Mouse (Mus musculus) heart, embryonic 15.5 days (tissue): ENCODE results near the gene Lrsam1. TPM values are rescaled to one million over a fixed set of nuclear protein-coding genes. Genes with fewer than 3 reads are reported as not detected.
A peak's percentile ranks its signal among the peaks of the same experiment; 100 is the strongest.
"Not testable (repeated sequence)": the region's sequence is repeated elsewhere in the genome, so short reads cannot be mapped to it uniquely, and the experiment has no call there.

ENCODE experiments used
- ATAC-seq: fragments of 200-750 bp; cut with Nextera tagmentation; replicated peaks from 2 replicates; pipeline ENCODE4 v1.8.0; 2017; ENCODE audit warnings: low read depth, moderate TSS enrichment; ENCODE audit not compliant: insufficient number of reproducible peaks, insufficient read depth, low FRiP score
- H3K27ac ChIP-seq: fragments of 300-500 bp; sonication (generic); 2 replicates; pipeline ENCODE4 v1.5.1; 2015; ENCODE audit warnings: mild to moderate bottlenecking, inconsistent platforms
- H3K27me3 ChIP-seq: fragments of 300-500 bp; sonication (generic); 2 replicates; pipeline ENCODE4 v1.6.1; 2015; ENCODE audit warnings: inconsistent platforms
- H3K36me3 ChIP-seq: fragments of 300-500 bp; sonication (generic); 2 replicates; pipeline ENCODE4 v1.6.1; 2015; ENCODE audit warnings: mild to moderate bottlenecking, inconsistent platforms
- H3K4me1 ChIP-seq: fragments of 300-500 bp; sonication (generic); replicated peaks from 2 replicates; pipeline ENCODE4 v1.6.1; 2015; ENCODE audit warnings: inconsistent platforms
- H3K4me2 ChIP-seq: fragments of 300-500 bp; sonication (generic); 2 replicates; pipeline ENCODE4 v1.6.1; 2015; ENCODE audit warnings: inconsistent platforms, mild to moderate bottlenecking, moderate library complexity
- H3K4me3 ChIP-seq: fragments of 300-500 bp; sonication (generic); 2 replicates; pipeline ENCODE4 v1.5.1; 2015; ENCODE audit warnings: mild to moderate bottlenecking, inconsistent platforms
- H3K9ac ChIP-seq: fragments of 300-500 bp; sonication (generic); 2 replicates; pipeline ENCODE4 v1.6.1; 2015; ENCODE audit warnings: mild to moderate bottlenecking, inconsistent platforms
- H3K9me3 ChIP-seq: fragments of 300-500 bp; sonication (generic); replicated peaks from 2 replicates; pipeline ENCODE4 v1.6.1; 2016; ENCODE audit warnings: inconsistent platforms
- WGBS: fragments of 180-500 bp; shearing (Covaris S2); methylation state at CpG from one replicate; pipeline ENCODE4 v1.1.7; 2015; ENCODE audit warnings: mixed read lengths; 5-methylcytosine and 5-hydroxymethylcytosine counted together
- polyA plus RNA-seq: library from polyadenylated mRNA; unstranded; fragments of >200 nt; fragmentation: Nextera tagmentation; extraction: Ambion mirVana; gene quantifications from 2 replicates; pipeline ENCODE4 v1.2.1, GENCODE M21; 2015

Lrsam1 gene
- 8.3 and 9.3 TPM in 2 replicates for polyA plus RNA-seq

GRCm38 (mm10) chr2:32961192-32961995 is at the start of gene Lrsam1, which contains the start of gene Rpl12:
TSS of gene Lrsam1 (minus strand) at chr2:32961614.
TSS of gene Rpl12 (plus strand) at chr2:32961559.
- peak within 1 kb of the TSS; percentile 74 for H3K9ac ChIP-seq
- peaks cover 29% of the 10 kb centered on the region for H3K36me3 ChIP-seq
- H3K4me3 ChIP-seq = peak within 1 kb of the TSS; percentile 80
- H3K27ac ChIP-seq = peak within 1 kb of the TSS; percentile 81
- H3K4me2 ChIP-seq = peak within 1 kb of the TSS; percentile 75
- H3K9me3 ChIP-seq = no peaks in the 10 kb centered on the region
- ATAC-seq = peak; percentile 88
- H3K27me3 ChIP-seq = no peaks in the 10 kb centered on the region
- H3K4me1 ChIP-seq = peaks cover 42% of the 10 kb centered on the region
- WGBS = 3% methylated on average over 55 of the region's 55 CpGs

- not testable (repeated sequence) for H3K27me3 ChIP-seq, H3K36me3 ChIP-seq, H3K4me3 ChIP-seq, H3K4me2 ChIP-seq, H3K4me1 ChIP-seq, H3K9me3 ChIP-seq, ATAC-seq, H3K27ac ChIP-seq, H3K9ac ChIP-seq
- 88% methylated on average over 4 of the region's 4 CpGs for WGBS
These were observed 47.6 kb upstream of the Lrsam1 start for GRCm38 (mm10) chr2:33009055-33009454.

- Histone ChIP-seq H3K9me3 (no peaks in the 10 kb centered on the region), H3K4me1 (peaks cover 6% of the 10 kb centered on the region; the same call in 1 of the 2 replicates), H3K4me3 (no peak overlapping the region), H3K27ac (no peak overlapping the region), H3K9ac (no peak overlapping the region), H3K4me2 (no peak overlapping the region), H3K36me3 (no peaks in the 10 kb centered on the region), H3K27me3 (no peaks in the 10 kb centered on the region)
- ATAC-seq = 0 out of 2 replicates have a peak, but pooled peaks have one; percentile 47
- WGBS = 52% methylated on average over 5 of the region's 5 CpGs
These were observed 43.6 kb upstream of the Lrsam1 start for GRCm38 (mm10) chr2:33005041-33005440.

- Histone ChIP-seq H3K4me1 (peaks cover 6% of the 10 kb centered on the region; the same call in 1 of the 2 replicates), H3K4me3 (no peak overlapping the region), H3K4me2 (no peak overlapping the region), H3K27me3 (no peaks in the 10 kb centered on the region), H3K27ac (no peak overlapping the region), H3K9ac (no peak overlapping the region), H3K9me3 (no peaks in the 10 kb centered on the region), H3K36me3 (no peaks in the 10 kb centered on the region)
- WGBS = 73% methylated on average over 7 of the region's 7 CpGs
- no peak for ATAC-seq
These were observed 40.7 kb upstream of the Lrsam1 start for GRCm38 (mm10) chr2:33002144-33002543.

- Histone ChIP-seq H3K36me3 (no peaks in the 10 kb centered on the region), H3K4me1 (peaks cover 1% of the 10 kb centered on the region; the same call in 1 of the 2 replicates), H3K4me2 (no peak overlapping the region), H3K4me3 (no peak overlapping the region), H3K9me3 (no peaks in the 10 kb centered on the region), H3K27ac (no peak overlapping the region), H3K9ac (no peak overlapping the region), H3K27me3 (no peaks in the 10 kb centered on the region)
- 90% methylated on average over 2 of the region's 2 CpGs for WGBS
- ATAC-seq = no peak
These were observed 38.3 kb upstream of the Lrsam1 start for GRCm38 (mm10) chr2:32999752-33000151.

- no peak overlapping the region for H3K27ac ChIP-seq
- no peak for ATAC-seq
- no peaks in the 10 kb centered on the region for H3K4me1 ChIP-seq
- no peak overlapping the region for H3K4me3 ChIP-seq
- H3K9me3 ChIP-seq = no peaks in the 10 kb centered on the region
- no peaks in the 10 kb centered on the region for H3K36me3 ChIP-seq
- WGBS = 73% methylated on average over 4 of the region's 4 CpGs
- H3K4me2 ChIP-seq = no peak overlapping the region
- H3K27me3 ChIP-seq = no peaks in the 10 kb centered on the region
- no peak overlapping the region for H3K9ac ChIP-seq
These were observed 36.4 kb upstream of the Lrsam1 start for GRCm38 (mm10) chr2:32997792-32998191.

- Histone ChIP-seq H3K4me1 (no peaks in the 10 kb centered on the region), H3K9me3 (no peaks in the 10 kb centered on the region), H3K9ac (no peak overlapping the region), H3K4me3 (no peak overlapping the region), H3K27ac (no peak overlapping the region), H3K36me3 (no peaks in the 10 kb centered on the region), H3K27me3 (no peaks in the 10 kb centered on the region), H3K4me2 (no peak overlapping the region)
- 77% methylated on average over 6 of the region's 6 CpGs for WGBS
- ATAC-seq = no peak
These were observed 35.7 kb upstream of the Lrsam1 start for GRCm38 (mm10) chr2:32997081-32997480.

- Histone ChIP-seq H3K27ac (no peak overlapping the region), H3K9ac (no peak overlapping the region), H3K4me2 (no peak overlapping the region), H3K4me3 (no peak overlapping the region), H3K27me3 (no peaks in the 10 kb centered on the region), H3K4me1 (no peaks in the 10 kb centered on the region), H3K9me3 (no peaks in the 10 kb centered on the region), H3K36me3 (no peaks in the 10 kb centered on the region)
- no peak for ATAC-seq
- whole genome bisulfite sequencing = 66% methylated on average over 6 of the region's 6 CpGs
These were observed 30.7 kb upstream of the Lrsam1 start for GRCm38 (mm10) chr2:32992130-32992529.

- Histone ChIP-seq H3K27ac (no peak overlapping the region), H3K4me3 (no peak overlapping the region), H3K27me3 (no peaks in the 10 kb centered on the region), H3K36me3 (no peaks in the 10 kb centered on the region), H3K9me3 (no peaks in the 10 kb centered on the region), H3K4me2 (no peak overlapping the region), H3K9ac (no peak overlapping the region), H3K4me1 (no peaks in the 10 kb centered on the region)
- 55% methylated on average over 13 of the region's 13 CpGs for WGBS
- no peak for ATAC-seq
These were observed 28.9 kb upstream of the Lrsam1 start for GRCm38 (mm10) chr2:32990167-32990832.

GRCm38 (mm10) chr2:32989376-32989775 is 28.0 kb upstream of the Lrsam1 start:
- H3K9me3 ChIP-seq = no peaks in the 10 kb centered on the region
- no peak overlapping the region for H3K4me3 ChIP-seq
- H3K36me3 ChIP-seq = no peaks in the 10 kb centered on the region
- H3K27me3 ChIP-seq = no peaks in the 10 kb centered on the region
- WGBS = 48% methylated on average over 3 of the region's 3 CpGs
- no peak overlapping the region for H3K27ac ChIP-seq
- H3K9ac ChIP-seq = no peak overlapping the region
- H3K4me1 ChIP-seq = no peaks in the 10 kb centered on the region
- no peak for ATAC-seq
- H3K4me2 ChIP-seq = no peak overlapping the region

- WGBS = 59% methylated on average over 8 of the region's 8 CpGs
- H3K4me2 ChIP-seq = no peak overlapping the region
- no peaks in the 10 kb centered on the region for H3K27me3 ChIP-seq
- no peak overlapping the region for H3K9ac ChIP-seq
- no peak overlapping the region for H3K4me3 ChIP-seq
- H3K27ac ChIP-seq = no peak overlapping the region
- no peaks in the 10 kb centered on the region for H3K9me3 ChIP-seq
- no peaks in the 10 kb centered on the region for H3K36me3 ChIP-seq
- ATAC-seq = no peak
- peaks cover 12% of the 10 kb centered on the region for H3K4me1 ChIP-seq
These were observed 24.4 kb upstream of the Lrsam1 start for GRCm38 (mm10) chr2:32985844-32986243.
